Mouse (Mus musculus) thymus, postnatal 10 days (tissue): ENCODE measurements around the gene Srrm4.
"Not testable (repeated sequence)": the region's sequence is repeated elsewhere in the genome, so short reads cannot be mapped to it uniquely, and the experiment has no call there.

Experiments used
- DNase-seq, 2 experiments: peaks; one replicate each; pipeline ENCODE4 v3.0.0; 2021; ENCODE audit warnings: low spot score in 2 of 2

Srrm4 gene

DNA sequence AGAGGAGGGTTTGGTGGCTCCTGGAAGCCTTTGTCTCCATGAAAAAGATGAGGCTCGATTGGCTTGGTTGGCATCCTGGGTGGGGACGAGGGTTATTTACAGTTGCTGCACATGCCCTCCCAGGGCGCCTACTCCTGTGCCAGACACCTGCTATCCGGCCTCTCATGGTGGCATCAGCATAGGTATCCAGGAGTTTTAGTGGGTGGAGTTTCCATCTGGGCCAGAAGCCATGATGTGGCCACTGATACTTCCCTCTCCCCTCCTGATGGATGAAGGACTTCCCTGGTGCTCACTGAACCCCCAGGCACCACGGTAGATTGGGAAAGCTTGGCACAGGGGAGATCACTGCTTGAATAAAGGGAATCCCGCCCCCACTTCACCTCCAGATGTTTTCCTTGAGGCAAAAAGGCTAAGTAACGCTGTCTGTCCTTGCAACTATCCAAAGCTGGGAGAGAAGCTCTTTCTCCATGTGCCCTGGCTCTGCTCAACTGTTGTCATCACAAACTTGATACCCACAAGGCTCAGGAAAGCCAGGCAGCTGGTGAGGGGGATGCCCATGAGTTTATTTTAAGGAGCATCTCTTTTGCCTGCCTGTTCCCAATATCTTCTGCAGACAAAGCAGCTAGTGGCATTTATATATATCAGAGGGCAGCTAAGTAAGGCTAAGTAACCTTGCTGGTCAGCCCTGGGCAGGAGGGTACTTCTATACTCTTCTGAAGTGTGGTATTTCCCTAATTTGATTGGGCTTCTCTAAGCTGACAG is 148.7 kb downstream of the Srrm4 start:
- DNase-seq: no peak

DNA sequence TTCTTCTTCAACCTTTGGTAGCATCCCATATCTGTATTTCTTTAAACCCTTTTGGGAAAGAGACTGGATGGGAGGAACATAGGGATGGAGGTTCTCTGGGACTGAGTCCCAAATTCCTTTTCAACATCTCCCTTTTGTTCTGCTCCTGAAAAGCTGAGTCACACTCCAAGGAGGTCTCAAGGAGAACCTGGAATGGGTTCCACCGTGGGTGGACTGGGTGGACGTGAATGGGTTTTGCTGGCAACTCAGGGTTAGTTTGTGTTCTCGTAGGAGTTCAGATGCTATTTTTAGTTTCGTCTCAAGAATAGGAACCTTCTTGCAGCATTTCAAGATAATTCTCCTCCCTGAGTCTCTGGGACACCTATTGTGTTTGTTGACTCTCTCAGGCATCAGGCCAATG is 151.4 kb downstream of the Srrm4 start:
- no peak for DNase-seq

DNA sequence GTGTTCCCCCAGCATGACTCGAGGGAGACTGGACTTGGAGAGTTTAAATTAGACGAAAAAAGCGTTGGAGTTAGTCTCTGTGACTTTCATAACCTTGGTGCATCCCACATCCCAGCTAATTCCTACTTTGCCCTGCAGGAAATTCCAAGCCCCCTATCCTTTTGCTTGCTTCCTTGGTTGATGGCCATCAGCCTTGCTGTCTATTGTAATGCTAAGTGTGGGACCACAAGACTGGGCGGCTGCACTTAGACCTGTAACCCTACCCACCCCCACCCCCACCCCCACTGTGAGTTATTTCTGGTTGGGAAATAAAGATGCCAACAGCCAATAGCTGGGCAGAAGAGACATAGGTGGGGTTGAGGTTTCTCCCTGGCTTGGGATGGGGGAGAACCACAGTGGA is 153.3 kb downstream of the Srrm4 start:
- DNase-seq: no peak

DNA sequence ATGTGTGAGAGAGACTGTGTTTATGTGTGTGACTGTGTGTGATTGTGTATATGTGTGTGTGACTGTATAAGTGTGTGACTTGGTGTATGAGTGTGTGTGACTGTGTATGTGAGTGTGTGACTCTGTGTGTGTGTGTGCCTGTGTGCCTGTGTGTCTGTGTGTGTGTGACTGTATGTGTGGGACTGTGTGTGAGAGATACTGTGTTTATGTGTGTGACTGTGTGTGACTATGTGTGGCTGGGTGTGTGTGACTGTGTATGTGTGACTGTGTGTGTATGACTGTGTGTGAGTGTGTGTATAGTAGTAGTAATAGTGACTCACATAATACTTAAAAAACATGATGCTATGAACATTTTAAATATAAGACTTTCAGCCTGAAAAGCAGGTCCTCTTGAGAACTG is 155.5 kb downstream of the Srrm4 start:
- no peak for DNase-seq

DNA sequence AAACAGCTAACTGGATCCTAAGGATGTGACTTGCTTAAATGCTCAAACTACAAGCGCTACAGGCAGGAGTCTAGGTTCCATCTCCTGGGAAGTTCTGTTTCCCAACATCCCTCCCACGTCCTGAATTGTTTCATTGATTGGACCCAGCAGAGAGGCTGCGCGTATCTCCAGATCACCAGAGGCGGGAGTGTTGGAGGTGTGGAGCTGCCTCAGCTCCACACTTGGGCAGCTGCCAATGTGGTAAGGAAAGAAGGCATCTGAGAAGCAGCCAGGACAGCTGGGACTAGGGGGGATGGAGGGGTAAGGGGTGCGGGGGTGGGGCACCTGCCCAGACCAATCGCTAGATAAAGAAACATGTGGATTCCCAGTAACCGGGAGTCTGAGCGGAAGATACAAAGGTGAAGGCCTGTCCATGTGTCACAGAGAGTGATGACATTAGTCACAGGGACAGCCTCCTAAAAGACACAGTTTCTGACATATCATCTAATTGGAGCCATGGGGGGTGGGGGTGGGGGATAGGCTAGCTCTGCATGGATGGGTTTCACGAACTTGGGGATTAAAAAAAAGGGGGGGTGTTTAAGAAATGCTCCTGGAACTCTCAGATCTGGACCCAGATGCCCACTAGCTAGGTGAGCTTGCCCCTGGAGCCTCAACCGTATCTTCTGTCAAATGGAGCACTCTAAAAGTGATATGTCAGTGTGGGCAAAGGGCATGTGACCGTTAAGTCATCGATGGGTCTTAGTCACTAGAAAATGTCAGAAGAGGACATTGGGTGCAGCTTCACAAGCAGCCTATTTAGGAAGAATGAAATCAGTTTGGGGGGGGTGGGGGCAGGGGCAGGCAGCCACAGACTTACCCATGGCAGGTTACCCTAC is 156.4 kb downstream of the Srrm4 start:
- DNase-seq: no peak

DNA sequence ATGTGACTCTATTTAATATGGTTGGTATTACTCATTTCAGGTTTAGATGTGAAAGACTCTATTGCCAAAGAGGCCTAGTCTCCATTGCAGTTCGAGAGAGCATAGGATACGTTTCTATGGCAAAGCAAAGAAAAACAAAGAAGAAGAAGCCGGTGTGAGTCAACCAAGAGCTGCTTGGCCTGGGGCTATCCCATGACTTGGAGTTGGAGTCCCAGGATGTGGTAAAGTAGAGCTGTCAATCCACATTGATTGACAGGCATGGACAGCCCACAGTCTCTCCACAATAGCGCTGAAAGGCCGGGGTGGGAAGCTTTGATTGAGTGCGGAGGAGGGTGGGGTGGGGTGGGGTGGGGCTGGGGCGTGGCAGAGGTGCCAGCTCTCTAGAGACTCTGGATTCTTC is 158.7 kb downstream of the Srrm4 start:
- no peak for DNase-seq

DNA sequence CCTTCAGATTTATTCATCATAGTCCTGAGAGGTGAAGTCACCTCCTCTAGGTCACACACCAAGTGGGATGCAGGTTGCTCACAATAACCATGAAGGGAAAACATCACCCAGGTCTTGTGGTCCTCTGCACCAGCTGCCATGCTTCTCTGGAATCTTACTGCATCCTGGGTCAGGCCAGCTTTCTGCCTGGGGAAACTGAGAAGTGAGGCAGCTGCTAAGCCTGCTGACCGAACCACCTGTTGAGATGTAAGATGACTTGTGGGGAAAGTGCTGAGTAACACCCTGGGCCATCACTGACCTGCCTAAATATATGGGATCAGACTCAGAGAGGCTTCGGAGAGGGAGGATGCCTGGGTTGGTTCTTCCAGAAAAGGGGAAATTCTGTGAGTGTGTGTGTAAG is 164.9 kb downstream of the Srrm4 start:
- no peak for DNase-seq

DNA sequence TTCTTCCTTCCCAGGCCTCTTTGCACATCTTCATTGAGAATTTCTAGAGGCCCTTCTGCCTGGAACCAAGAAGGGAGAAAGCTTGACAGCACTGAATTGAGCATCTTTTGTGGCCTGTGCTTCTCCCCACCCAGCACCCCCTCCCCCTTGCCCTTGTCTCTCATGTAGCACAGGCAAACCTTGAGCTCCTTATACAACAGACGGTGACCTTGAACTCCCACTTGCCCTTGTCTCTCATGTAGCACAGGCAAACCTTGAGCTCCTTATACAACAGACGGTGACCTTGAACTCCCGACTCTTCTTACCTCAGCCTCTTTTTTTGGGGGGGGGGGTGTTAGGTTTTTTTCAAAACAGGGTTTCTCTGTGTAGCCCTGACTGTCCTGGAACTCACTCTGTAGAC is 165.9 kb downstream of the Srrm4 start:
- DNase-seq: not testable (repeated sequence)

DNA sequence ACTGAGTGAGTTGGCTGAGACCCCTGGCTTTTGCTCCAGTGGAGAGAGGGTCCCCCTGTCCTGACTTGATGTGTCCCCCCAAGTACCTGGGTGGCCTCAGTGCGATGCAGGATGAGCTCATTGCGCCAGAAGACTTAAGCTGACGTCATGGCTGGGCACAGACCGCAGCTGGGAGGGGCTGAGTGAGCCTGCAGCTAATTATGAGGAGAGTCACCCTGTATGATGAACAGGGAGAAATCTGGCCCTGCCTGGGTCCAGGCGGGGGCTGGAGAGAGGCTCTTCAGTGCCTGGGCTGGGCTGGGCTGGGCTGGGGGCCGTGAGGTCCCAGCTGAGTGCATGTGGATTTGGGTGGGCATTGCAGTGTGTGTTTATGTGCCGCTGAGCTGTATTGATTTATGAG is 166.3 kb downstream of the Srrm4 start:
- no peak for DNase-seq

DNA sequence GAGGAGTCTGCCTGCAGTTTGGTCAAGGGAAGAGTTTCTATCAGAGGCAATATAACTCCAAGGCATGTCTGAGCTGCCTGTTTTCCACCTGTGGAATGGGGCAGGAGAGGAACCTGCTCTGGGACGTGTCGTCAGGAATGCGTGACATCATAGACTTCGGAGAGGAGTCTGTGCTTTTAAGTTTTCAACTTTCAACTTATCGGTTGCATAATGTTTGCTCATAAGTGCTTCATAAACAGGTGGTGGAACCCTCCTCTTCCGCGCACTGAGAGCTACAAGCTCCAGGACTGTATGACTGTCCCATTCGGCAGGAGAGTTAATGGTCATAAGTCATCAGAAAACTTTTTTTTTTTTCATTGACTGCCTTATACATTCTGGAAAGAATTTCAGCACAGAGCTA is 167.9 kb downstream of the Srrm4 start:
- DNase-seq: no peak

DNA sequence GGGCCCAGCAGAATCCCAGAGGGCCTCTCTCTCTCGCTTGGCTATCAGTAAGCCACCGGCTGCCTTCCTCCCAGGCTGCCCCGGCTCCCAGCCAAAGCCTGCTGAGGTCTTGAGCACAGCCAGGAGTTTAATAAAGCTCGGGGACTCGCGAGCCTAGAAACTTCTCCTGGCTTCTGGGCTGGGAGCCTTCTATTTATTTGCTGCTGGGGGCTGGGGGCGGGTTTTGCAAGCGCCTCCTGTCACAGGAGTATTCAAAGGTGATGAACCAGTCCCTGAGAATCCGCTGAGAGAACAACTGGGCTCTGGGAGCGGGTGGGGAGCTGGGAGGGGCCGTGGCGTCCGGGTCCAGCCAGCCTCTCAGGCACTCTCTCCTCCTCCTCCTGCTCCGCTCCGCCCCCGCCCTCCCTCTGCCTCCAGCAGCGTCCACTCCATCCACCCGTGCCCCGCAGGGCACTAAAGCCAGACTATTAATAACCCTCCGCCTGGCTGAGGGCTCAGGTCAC is 168.9 kb downstream of the Srrm4 start, which contains the start of gene Hspb8:
Gene Hspb8 (minus strand): TSS at position 166 of the 503 bp plus-strand sequence.
- DNase-seq: no peak

DNA sequence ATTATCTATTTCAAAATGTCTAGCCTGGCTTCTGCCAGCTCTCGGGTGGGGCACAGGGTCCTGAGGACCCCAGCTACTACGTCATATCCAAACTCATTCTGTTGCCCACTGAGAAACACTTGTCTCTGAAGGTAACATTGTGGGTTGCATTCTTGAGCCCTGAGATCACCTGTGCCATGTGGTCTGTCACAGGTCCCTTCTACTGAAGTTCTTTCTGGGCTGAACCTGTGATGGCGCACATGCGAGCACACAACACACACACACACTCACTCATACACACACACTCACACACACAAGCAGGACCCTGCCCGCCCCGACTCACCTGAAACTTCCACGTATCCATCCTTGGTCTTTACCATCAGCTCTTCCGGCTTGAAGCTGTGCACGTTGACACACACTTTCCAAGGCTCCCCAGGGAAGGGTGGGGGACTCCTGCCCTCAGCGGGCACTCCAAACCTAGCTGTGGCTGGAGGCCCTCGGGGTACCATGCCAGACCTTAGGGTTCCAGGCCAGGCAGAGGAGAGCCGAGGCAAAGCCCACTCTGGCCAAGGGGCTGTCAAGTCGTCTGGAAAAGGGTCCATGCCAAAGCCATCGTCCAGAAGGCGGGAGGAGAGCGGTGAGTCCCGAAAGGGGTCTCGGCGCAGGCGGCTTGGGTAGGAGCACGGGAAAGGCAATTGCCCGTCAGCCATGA is 169.7 kb downstream of the Srrm4 start:
- DNase-seq: no peak

DNA sequence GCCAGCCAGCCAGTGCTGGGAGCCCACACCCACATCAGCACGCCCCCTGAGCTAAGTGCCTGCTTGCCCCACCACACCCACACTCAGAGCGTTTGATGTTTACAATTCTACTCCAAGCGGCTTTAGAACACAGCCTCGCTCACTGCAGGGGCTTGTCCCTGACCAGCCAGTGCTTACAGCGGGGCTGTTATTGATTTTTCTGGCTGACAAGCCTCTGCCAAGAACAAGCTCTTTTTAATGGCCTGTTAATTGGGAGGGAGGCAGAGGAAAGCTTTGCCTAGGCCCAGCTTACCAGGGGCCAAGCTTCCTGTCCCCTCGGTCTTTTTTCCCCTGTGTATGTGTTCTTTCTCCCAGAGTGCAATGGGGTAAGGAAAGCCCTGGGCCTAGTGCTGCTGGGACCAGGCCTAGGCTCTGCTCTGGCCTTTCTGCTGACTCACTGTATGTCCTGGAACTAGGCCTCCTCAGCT is 170.8 kb downstream of the Srrm4 start:
- DNase-seq: no peak

DNA sequence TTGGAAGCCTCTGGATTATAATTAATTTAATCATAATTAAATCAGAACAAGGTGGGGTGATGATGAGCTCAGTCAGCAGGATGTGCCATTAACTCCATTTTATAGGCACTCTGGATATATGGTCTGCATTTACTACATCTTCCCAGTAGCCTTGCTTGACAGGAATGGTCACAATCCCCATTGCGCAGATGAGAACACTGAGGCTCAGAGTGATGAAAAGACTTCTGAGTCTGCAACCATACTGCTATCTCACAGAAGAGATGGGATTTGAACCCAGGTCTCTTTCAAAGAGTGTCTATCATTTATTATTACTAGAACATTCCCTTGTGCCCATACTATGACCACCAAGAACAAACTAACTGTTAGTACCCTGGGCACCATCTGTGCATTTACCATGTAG is 171.4 kb downstream of the Srrm4 start:
- no peak for DNase-seq

DNA sequence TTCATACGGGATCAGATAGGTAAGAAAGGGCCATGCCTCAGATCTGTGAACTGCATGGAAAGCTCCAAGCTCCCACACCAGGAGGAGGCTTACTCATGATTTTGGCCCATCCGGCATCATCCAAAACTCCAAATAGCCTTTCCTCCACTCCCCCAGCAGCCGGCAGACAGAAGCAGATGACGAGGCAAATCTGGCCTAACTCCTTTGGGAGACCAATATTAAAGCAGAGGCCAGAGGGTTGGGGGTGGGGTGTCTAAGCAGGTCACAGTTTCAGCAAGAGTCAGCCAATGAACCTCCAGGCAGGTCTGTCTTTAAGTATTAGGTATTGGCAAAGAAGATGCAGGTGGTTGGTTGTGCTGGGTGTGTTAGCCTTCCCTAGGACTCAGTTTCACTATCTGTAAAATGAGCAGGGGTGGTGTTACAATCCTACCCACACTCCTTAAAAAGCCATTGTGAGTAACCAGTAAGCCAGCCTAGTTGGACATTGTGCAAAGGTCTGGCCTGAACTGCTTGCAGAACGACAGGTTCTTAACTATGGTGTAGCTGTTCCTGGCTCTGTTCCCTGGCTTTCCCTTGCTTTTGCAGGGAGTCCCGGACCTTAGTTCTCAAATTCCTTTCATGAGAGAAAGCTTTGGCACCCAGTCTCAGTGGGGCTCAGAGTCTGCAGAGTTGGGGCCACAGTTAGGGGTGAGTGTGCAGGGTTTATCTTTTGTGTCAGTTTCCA is 172.1 kb downstream of the Srrm4 start:
- DNase-seq: no peak

DNA sequence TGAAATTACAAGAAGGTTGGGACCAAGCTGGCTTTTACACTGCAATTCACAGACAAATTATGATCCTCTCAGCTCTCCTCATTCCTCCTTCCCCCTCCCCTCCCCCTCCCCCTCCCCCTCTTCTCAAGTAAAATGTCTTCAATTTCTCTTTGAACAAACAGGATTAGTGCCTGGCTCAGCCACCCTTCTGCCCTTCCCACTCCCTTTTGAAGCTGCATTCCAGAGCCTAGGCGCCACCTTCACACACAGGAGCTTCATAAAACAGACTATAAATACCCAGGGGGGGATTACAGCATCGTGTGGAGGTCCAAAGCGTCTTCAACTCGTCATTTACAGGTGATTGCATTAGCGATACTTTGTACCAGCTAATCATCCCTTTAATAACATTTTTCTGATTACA is 175.4 kb downstream of the Srrm4 start:
- DNase-seq: no peak

DNA sequence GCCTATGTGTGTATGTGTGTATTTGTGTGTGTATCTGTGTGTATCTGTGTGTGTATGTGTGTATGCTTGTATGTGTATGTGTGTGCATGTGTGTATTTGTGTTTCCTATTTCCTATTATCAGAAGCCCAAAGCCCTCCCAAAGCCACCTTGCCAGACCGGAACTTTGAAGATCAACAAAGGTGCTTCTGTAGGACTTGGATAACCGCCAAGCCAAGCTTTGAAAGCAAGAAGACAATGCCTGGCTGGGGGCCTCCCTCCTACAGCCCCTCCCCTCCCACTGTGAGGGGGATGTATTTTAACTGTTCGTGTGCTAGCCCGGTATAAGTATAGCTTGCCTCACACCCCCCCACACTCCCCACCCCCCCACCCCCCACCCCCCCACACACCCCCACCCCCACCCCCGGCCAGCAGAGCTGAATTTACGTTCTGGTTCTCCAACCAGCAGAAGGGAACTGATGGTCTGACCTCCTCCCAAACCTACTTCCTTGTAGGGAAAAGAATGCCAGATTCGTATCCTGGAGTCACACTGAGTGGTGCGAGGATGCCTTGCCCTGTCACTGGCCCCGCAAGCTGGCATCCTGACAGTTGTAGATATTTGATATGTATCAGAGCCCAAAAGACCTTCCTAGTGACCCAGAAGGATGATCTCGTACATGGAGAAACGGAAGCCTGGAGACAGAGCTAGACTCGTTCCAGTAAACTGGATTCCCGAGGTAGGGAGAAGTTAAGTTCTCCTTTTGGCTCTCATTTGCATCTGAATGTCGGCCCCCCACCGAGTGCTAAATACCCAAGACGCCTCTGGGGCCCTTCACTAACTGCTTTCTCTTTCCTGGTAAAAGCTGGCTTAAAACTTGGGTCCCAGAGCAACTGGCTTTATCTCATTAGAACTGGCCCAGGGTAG is 181.7 kb downstream of the Srrm4 start:
- DNase-seq: no peak

DNA sequence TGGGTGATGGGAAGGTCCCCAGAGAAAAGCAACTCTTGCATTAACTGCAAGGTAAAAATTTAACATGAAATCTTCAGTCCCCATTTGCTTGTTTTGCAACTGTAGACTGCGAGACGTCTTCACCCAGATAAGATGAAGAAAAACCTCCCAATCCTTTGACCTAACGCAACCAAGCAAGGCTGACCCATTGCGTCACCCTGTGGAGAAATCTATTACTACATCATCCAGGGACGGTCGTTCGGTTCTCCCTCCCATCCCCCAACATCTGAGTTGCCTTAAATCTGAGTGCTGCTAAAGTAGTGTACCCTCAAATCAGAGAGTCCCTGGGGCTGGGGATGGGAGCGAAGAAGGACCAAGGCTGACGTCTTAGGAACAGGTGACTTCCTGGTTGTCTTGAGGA is 182.7 kb downstream of the Srrm4 start:
- DNase-seq: no peak

DNA sequence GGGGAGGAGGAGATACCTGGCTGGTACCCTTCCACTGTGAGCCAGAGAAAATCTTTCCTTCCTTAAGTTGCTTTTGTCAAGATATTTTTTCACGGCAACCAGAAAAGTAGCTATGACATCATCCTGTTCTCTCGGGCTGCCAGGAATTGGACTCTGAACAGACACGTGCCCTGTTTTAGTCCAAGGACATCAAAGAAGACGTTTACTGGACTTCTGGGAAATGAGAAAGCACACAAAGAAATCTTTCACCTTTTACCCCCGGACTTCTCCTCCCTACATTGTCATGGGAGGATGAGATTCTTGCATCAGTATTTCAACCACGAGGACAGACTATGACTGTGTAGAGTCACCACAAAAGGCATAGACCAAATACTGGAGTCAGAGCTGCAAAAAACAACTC is 183.7 kb downstream of the Srrm4 start:
- no peak for DNase-seq

DNA sequence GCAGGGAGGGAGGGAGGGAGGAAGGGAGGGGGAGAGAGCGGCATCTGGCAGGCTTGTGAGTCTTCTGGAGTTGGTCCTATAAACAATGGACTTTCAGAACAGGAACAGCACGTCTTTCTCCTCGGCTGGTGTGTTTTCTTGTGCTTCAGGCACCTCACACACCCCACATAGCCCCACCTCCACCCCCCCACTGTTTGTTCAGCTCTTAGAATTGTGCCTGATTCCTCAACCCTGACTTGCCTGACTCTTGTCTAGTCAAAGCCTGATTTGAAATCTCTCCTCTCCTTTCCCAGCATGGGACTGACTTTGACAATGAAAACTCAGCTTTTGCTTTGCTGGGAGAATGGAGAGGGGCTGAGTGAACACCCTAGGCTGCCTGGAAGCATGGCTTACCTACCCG is 184.3 kb downstream of the Srrm4 start:
- DNase-seq: no peak

DNA sequence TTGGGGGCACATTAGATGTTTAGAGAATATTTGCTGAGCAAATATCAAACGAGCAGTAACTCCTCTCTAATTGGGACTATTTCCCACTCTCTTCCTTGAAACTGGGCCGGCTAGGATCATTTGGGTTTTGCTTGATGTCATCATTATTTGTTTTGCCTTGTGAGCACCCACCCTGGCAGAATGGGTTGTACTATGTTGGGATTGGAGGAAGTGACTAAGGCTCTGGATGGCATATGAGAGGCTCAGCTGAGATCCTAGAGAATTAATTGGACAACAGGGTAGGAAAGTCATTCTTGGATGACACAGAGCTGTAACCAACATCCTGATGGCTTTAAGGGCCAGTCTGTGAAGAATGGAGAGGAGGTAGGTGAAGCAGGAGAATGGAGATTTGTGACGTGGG is 185.1 kb downstream of the Srrm4 start:
- no peak for DNase-seq
